Mouse (Mus musculus) liver, postnatal 0 days (tissue): ENCODE measurements around the gene Shroom2. TPM values are rescaled to one million over a fixed set of nuclear protein-coding genes. Genes with fewer than 3 reads are reported as not detected.
A peak's percentile ranks its signal among the peaks of the same experiment; 100 is the strongest.

Experiments used
- ATAC-seq: fragments of 200-750 bp; cut with Nextera tagmentation; 2 replicates; pipeline ENCODE4 v1.8.0; 2017; ENCODE audit warnings: mild to moderate bottlenecking, moderate library complexity
- DNase-seq: peaks from one replicate; pipeline ENCODE4 v3.0.0-alpha.2; 2016
- H3K27ac ChIP-seq: fragments of 300-500 bp; sonication (generic); 2 replicates; pipeline ENCODE4 v1.5.1; 2014; ENCODE audit warnings: antibody characterized with exemption, moderate library complexity, mild to moderate bottlenecking, low read depth
- H3K27me3 ChIP-seq: fragments of 300-500 bp; sonication (generic); 2 replicates; pipeline ENCODE4 v1.6.1; 2014; ENCODE audit warnings: low read length, control low read depth, mixed read lengths; ENCODE audit not compliant: insufficient read depth
- H3K36me3 ChIP-seq: fragments of 300-500 bp; sonication (generic); replicated peaks from 2 replicates; pipeline ENCODE4 v1.6.1; 2014; ENCODE audit warnings: mild to moderate bottlenecking, control low read depth, low read length, moderate library complexity, mixed read lengths; ENCODE audit not compliant: insufficient read depth
- H3K4me1 ChIP-seq: fragments of 300-500 bp; sonication (generic); 2 replicates; pipeline ENCODE4 v1.6.1; 2014; ENCODE audit warnings: antibody characterized with exemption, mild to moderate bottlenecking, control low read depth; ENCODE audit not compliant: insufficient read depth
- H3K4me2 ChIP-seq: fragments of 300-500 bp; sonication (generic); 2 replicates; pipeline ENCODE4 v1.6.1; 2014; ENCODE audit warnings: low read depth, mild to moderate bottlenecking, low read length, moderate library complexity, mixed read lengths
- H3K4me3 ChIP-seq: fragments of 300-500 bp; sonication (generic); 2 replicates; pipeline ENCODE4 v1.5.1; 2014; ENCODE audit warnings: low read depth, low read length
- H3K9ac ChIP-seq: fragments of 300-500 bp; sonication (generic); replicated peaks from 2 replicates; pipeline ENCODE4 v1.6.1; 2014; ENCODE audit warnings: mild to moderate bottlenecking, moderate library complexity
- H3K9me3 ChIP-seq: fragments of 300-500 bp; sonication (generic); 2 replicates; pipeline ENCODE4 v1.6.1; 2016; ENCODE audit warnings: mild to moderate bottlenecking, control low read depth, low read length, mixed read lengths
- CTCF ChIP-seq: sonication (generic); IDR thresholded peaks from 2 replicates; pipeline ENCODE4 v1.5.1; 2016; ENCODE audit warnings: antibody characterized with exemption, low read depth
- EP300 ChIP-seq: IDR thresholded peaks from 2 replicates; pipeline ENCODE4 v1.6.1; 2016; ENCODE audit warnings: antibody characterized with exemption, low read depth, mild to moderate bottlenecking
- WGBS: fragments of 180-500 bp; shearing (Covaris S2); extraction: QIAGEN DNeasy Blood & Tissue Kit; methylation state at CpG from one replicate; pipeline ENCODE4 v1.1.7; 2014; ENCODE audit not compliant: insufficient replicate concordance; 5-methylcytosine and 5-hydroxymethylcytosine counted together
- polyA plus RNA-seq: library from polyadenylated mRNA; unstranded; fragments of >200 nt; fragmentation: Nextera tagmentation; extraction: Ambion mirVana; gene quantifications from 2 replicates; pipeline ENCODE4 v1.2.1, GENCODE M21; 2015

Gene Shroom2
- polyA plus RNA-seq, 1 experiment from 2014 or later = 1.6 TPM

- TF ChIP-seq EP300 (no peak), CTCF (peak; percentile 60)
- Histone ChIP-seq H3K27me3 (no peaks in the 10 kb centered on the region), H3K36me3 (no peaks in the 10 kb centered on the region), H3K9me3 (no peaks in the 10 kb centered on the region), H3K27ac (no peak overlapping the region), H3K4me1 (no peaks in the 10 kb centered on the region), H3K4me3 (no peak overlapping the region), H3K9ac (no peak overlapping the region), H3K4me2 (no peak overlapping the region)
- ATAC-seq = no peak
- 89% methylated on average over 1 of the region's 1 CpGs for WGBS
- DNase-seq = peak; percentile 16
These were observed 150.8 kb downstream of the Shroom2 start for GRCm38 (mm10) chrX:152618464-152618863.

DNA sequence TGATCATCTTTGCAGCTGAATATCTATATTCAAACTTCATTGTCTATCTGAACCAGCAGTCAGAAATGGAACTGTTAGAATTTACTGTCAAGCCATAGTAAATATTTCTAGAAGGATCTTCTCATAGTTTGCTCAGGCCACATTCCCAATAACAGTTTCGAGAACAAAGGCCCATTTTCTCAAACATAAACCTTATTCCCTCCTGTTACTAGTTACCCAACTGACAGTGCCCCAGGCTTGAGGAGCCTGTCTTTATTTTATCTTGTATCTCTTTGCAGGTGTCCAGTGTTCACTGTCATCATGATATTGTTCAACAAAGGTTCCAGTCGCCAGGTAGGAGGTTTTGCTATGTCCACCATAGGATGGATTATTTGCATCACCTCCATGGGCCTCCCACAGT is 206.2 kb downstream of the Shroom2 start, which contains the start of gene Cldn34a:
TSS of gene Cldn34a (plus strand) at position 301 of the 400 bp plus-strand sequence.
- no peaks in the 10 kb centered on the region for H3K4me1 ChIP-seq
- DNase-seq (no peak), ATAC-seq (no peak)
- H3K4me2 ChIP-seq = no peak within 1 kb of the TSS
- no peaks in the 10 kb centered on the region for H3K27me3 ChIP-seq
- H3K27ac ChIP-seq = no peak within 1 kb of the TSS
- H3K9me3 ChIP-seq = no peaks in the 10 kb centered on the region
- no peak within 1 kb of the TSS for H3K4me3 ChIP-seq
- WGBS = 62% methylated on average over 2 of the region's 2 CpGs
- no peak within 1 kb of the TSS for H3K9ac ChIP-seq
- TF ChIP-seq EP300 (no peak), CTCF (no peak)
- no peaks in the 10 kb centered on the region for H3K36me3 ChIP-seq

Other genes starting within 250 kb of the Shroom2 start
- gene Cldn34a, start 206.1 kb downstream of the Shroom2 start, polyA plus RNA-seq = not detected in 2 replicates
- gene Gpr143, start 12.5 kb upstream of the Shroom2 start, polyA plus RNA-seq = 0.08 and 0.11 TPM in 2 replicates
- 0.14 and 0.22 TPM in 2 replicates for gene Usp51, start 237.0 kb upstream of the Shroom2 start, polyA plus RNA-seq